Mouse (Mus musculus): Measurements from ENCODE around the gene Frmd4a. TPM values are rescaled to one million over a fixed set of nuclear protein-coding genes. Genes with fewer than 3 reads are reported as not detected.
A peak's percentile ranks its signal among the peaks of the same experiment; 100 is the strongest.

The Frmd4a gene
- polyA plus RNA-seq, 1 experiment: 13.5 TPM

DNA sequence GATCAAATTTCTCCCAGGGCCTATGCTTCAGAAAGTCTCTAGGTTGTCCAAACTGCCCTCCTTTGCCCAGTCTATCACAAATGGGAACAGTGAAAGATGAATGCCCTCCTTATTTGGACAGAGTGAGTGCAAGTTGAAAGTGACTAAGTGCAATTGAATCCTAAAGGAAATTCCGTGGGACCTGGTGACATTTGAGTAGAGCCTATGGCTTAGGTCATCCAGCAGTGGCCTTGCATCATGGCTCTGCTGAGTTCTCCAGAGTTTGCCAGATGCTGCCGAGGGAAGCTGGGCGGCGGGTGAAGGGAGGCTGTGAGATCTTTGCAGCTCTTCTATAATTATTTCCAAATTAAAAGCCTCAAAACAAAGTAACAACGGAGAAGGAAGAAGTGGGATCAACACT is 459.8 kb downstream of the Frmd4a start:
- no peaks in the 10 kb centered on the region for H3K4me1 ChIP-seq (ENCODE audit: control insufficient read depth, insufficient read depth, insufficient read length)
- no peak overlapping the region for H3K4me3 ChIP-seq (ENCODE audit: extremely low read depth, insufficient read depth, insufficient read length)
- H3K27me3 ChIP-seq (ENCODE audit: control insufficient read depth, insufficient read depth, low read length): no peaks in the 10 kb centered on the region
- DNase-seq (ENCODE audit: low read depth in 1 of 2, low spot score in 2 of 2): no peak
- WGBS: 84% methylated on average over 5 of the region's 5 CpGs
- no peak overlapping the region for H3K27ac ChIP-seq (ENCODE audit: insufficient read depth, low read length)
- no peaks in the 10 kb centered on the region for H3K36me3 ChIP-seq (ENCODE audit: control insufficient read depth, insufficient read depth, low read length)
- TF ChIP-seq CTCF (IDR thresholded peaks at IDR 0.05; ENCODE audit: extremely low read depth, insufficient read depth, insufficient read length, insufficient replicate concordance): no peak
- TF ChIP-seq POLR2A (IDR thresholded peaks at IDR 0.05; ENCODE audit: low read depth, low read length): no peak

- 90% methylated on average over 5 of the region's 5 CpGs for WGBS
- TF ChIP-seq POLR2A (IDR thresholded peaks at IDR 0.05; ENCODE audit: low read depth, low read length) (no peak), CTCF (IDR thresholded peaks at IDR 0.05; ENCODE audit: extremely low read depth, insufficient read depth, insufficient read length, insufficient replicate concordance) (no peak)
- DNase-seq (ENCODE audit: low read depth in 1 of 2, low spot score in 2 of 2): no peak
- H3K4me3 ChIP-seq (ENCODE audit: extremely low read depth, insufficient read depth, insufficient read length): no peak overlapping the region
- no peaks in the 10 kb centered on the region for H3K36me3 ChIP-seq (ENCODE audit: control insufficient read depth, insufficient read depth, low read length)
- H3K27ac ChIP-seq (ENCODE audit: insufficient read depth, low read length): no peak overlapping the region
- no peaks in the 10 kb centered on the region for H3K4me1 ChIP-seq (ENCODE audit: control insufficient read depth, insufficient read depth, insufficient read length)
- H3K27me3 ChIP-seq (ENCODE audit: control insufficient read depth, insufficient read depth, low read length): no peaks in the 10 kb centered on the region
Measured at GRCm38 (mm10) chr2:4480180-4480579, 462.7 kb downstream of the Frmd4a start.

DNA sequence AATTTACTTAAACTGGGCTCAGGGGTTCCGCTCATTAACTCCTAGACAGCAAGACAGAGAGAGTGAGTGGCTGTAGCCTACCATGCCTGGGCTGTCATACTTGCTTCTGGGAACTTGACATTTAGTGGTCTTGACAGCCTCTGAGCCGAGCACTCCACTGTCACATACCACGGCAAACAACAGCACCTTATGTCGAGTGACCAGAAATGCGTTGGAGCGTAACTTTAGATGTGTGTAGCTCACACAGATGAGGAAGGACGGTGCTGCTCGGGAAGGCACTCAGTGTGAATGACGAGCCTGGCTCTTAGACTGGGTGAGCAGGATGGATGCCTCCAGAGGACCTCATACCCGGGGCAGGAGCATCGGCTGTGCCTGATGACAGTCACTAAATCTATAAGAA is 463.6 kb downstream of the Frmd4a start:
- H3K27ac ChIP-seq (ENCODE audit: insufficient read depth, low read length): no peak overlapping the region
- H3K4me1 ChIP-seq (ENCODE audit: control insufficient read depth, insufficient read depth, insufficient read length): no peaks in the 10 kb centered on the region
- H3K36me3 ChIP-seq (ENCODE audit: control insufficient read depth, insufficient read depth, low read length): no peaks in the 10 kb centered on the region
- 82% methylated on average over 11 of the region's 11 CpGs for WGBS
- TF ChIP-seq CTCF (IDR thresholded peaks at IDR 0.05; ENCODE audit: extremely low read depth, insufficient read depth, insufficient read length, insufficient replicate concordance) (no peak), POLR2A (IDR thresholded peaks at IDR 0.05; ENCODE audit: low read depth, low read length) (no peak)
- no peak for DNase-seq (ENCODE audit: low read depth in 1 of 2, low spot score in 2 of 2)
- H3K27me3 ChIP-seq (ENCODE audit: control insufficient read depth, insufficient read depth, low read length): no peaks in the 10 kb centered on the region
- H3K4me3 ChIP-seq (ENCODE audit: extremely low read depth, insufficient read depth, insufficient read length): no peak overlapping the region

GRCm38 (mm10) chr2:4486185-4486584 is 468.7 kb downstream of the Frmd4a start:
- Histone ChIP-seq H3K27me3 (ENCODE audit: control insufficient read depth, insufficient read depth, low read length) (no peaks in the 10 kb centered on the region), H3K4me1 (ENCODE audit: control insufficient read depth, insufficient read depth, insufficient read length) (no peaks in the 10 kb centered on the region), H3K27ac (ENCODE audit: insufficient read depth, low read length) (no peak overlapping the region), H3K4me3 (ENCODE audit: extremely low read depth, insufficient read depth, insufficient read length) (no peak overlapping the region), H3K36me3 (ENCODE audit: control insufficient read depth, insufficient read depth, low read length) (no peaks in the 10 kb centered on the region)
- TF ChIP-seq POLR2A (IDR thresholded peaks at IDR 0.05; ENCODE audit: low read depth, low read length) (no peak), CTCF (IDR thresholded peaks at IDR 0.05; ENCODE audit: extremely low read depth, insufficient read depth, insufficient read length, insufficient replicate concordance) (no peak)
- no peak for DNase-seq (ENCODE audit: low read depth in 1 of 2, low spot score in 2 of 2)
- WGBS: 88% methylated on average over 5 of the region's 5 CpGs

DNA sequence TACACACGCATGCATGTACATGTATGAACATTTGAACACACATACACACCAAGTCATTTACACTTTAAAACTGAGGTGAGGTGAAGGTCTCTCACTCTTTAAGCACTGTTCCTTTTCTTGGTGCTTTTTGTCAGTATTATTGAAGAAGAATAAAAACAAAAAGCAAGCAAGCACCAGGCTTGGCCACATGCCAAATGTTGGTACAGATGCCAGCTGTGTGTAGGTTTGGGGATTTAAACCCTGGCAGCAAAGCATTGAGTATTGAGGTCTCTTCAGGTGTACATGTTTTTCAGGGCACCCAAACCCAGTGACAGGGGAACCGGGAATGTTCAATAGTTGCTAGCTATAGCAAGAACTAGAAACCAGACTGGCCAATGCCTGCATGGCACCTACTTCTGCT is 469.8 kb downstream of the Frmd4a start:
- WGBS: 86% methylated on average over 2 of the region's 2 CpGs
- no peak overlapping the region for H3K27ac ChIP-seq (ENCODE audit: insufficient read depth, low read length)
- no peaks in the 10 kb centered on the region for H3K4me1 ChIP-seq (ENCODE audit: control insufficient read depth, insufficient read depth, insufficient read length)
- no peaks in the 10 kb centered on the region for H3K27me3 ChIP-seq (ENCODE audit: control insufficient read depth, insufficient read depth, low read length)
- no peaks in the 10 kb centered on the region for H3K36me3 ChIP-seq (ENCODE audit: control insufficient read depth, insufficient read depth, low read length)
- no peak overlapping the region for H3K4me3 ChIP-seq (ENCODE audit: extremely low read depth, insufficient read depth, insufficient read length)
- TF ChIP-seq CTCF (IDR thresholded peaks at IDR 0.05; ENCODE audit: extremely low read depth, insufficient read depth, insufficient read length, insufficient replicate concordance) (no peak), POLR2A (IDR thresholded peaks at IDR 0.05; ENCODE audit: low read depth, low read length) (no peak)
- no peak for DNase-seq (ENCODE audit: low read depth in 1 of 2, low spot score in 2 of 2)

GRCm38 (mm10) chr2:4490845-4491244 is 473.3 kb downstream of the Frmd4a start:
- 84% methylated on average over 5 of the region's 5 CpGs for WGBS
- TF ChIP-seq POLR2A (IDR thresholded peaks at IDR 0.05; ENCODE audit: low read depth, low read length): no peak
- TF ChIP-seq CTCF (IDR thresholded peaks at IDR 0.05; ENCODE audit: extremely low read depth, insufficient read depth, insufficient read length, insufficient replicate concordance): no peak
- H3K36me3 ChIP-seq (ENCODE audit: control insufficient read depth, insufficient read depth, low read length): no peaks in the 10 kb centered on the region
- no peak overlapping the region for H3K4me3 ChIP-seq (ENCODE audit: extremely low read depth, insufficient read depth, insufficient read length)
- no peak for DNase-seq (ENCODE audit: low read depth in 1 of 2, low spot score in 2 of 2)
- H3K27me3 ChIP-seq (ENCODE audit: control insufficient read depth, insufficient read depth, low read length): no peaks in the 10 kb centered on the region
- H3K27ac ChIP-seq (ENCODE audit: insufficient read depth, low read length): no peak overlapping the region
- H3K4me1 ChIP-seq (ENCODE audit: control insufficient read depth, insufficient read depth, insufficient read length): no peaks in the 10 kb centered on the region

GRCm38 (mm10) chr2:4492485-4493481 is 475.3 kb downstream of the Frmd4a start:
- 30% methylated on average over 20 of the region's 20 CpGs for WGBS
- TF ChIP-seq POLR2A (IDR thresholded peaks at IDR 0.05; ENCODE audit: low read depth, low read length): no peak
- peak; percentile 37; the same call in 1 of the 2 replicates for TF ChIP-seq CTCF (IDR thresholded peaks at IDR 0.05; ENCODE audit: extremely low read depth, insufficient read depth, insufficient read length, insufficient replicate concordance)
- DNase-seq (ENCODE audit: low read depth in 1 of 2, low spot score in 2 of 2): peak; percentile 18 to 26
- H3K4me3 ChIP-seq (ENCODE audit: extremely low read depth, insufficient read depth, insufficient read length): no peak overlapping the region
- H3K27ac ChIP-seq (ENCODE audit: insufficient read depth, low read length): no peak overlapping the region
- no peaks in the 10 kb centered on the region for H3K4me1 ChIP-seq (ENCODE audit: control insufficient read depth, insufficient read depth, insufficient read length)
- H3K36me3 ChIP-seq (ENCODE audit: control insufficient read depth, insufficient read depth, low read length): no peaks in the 10 kb centered on the region
- no peaks in the 10 kb centered on the region for H3K27me3 ChIP-seq (ENCODE audit: control insufficient read depth, insufficient read depth, low read length)

Data from spleen, adult 2 months (tissue).